23 mouse cellular contexts compared by ENCODE assay signal in the genomic region with DNA sequence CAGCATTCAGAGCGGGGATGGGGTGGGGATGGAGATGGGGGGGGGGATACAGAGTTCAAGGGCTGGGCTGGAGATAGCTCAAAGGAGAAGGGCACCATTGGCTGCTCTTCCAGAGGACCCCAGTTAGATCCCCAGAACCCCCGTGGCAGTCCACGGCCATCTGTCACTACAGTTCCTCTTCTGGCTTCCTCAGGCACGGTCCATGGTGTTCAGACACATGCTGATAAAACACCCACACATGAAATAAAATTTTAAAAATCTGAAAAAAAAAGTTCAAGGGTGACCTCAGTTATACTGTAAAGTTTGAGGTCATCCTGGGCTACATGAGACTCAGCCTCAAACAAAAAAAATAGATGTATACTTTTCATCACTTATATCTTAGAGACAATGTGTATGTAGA. TPM values are rescaled to one million over a fixed set of nuclear protein-coding genes. Genes with fewer than 3 reads are reported as not detected.
DNase-seq lines count a peak whose midpoint lies in the region; ATAC-seq and TF ChIP-seq lines count a peak whose summit lies in the region.
"Had no signal": no experiment of that assay in that cellular context is flagged by ENCODE, and none has a peak within 500 bp of the region (broad histone marks: within the 10 kb centered on the region; RNA-seq: fewer than 3 reads in every experiment).

No protein-coding gene starts in this region.

- H3K27ac ChIP-seq in intestine, postnatal 0 days (ENCODE audit: low read depth, low read length), result 0 out of 2 replicates have a peak overlapping the region, but pooled peaks have one; percentile 46
- no peak overlapping the region for H3K27ac ChIP-seq in intestine, embryonic 15.5 days
- H3K27ac ChIP-seq in MEL (ENCODE audit: control insufficient read depth, low read depth, low read length), result no peak overlapping the region

- no peak for TF ChIP-seq CTCF in intestine, postnatal 0 days (IDR thresholded peaks at IDR 0.05; ENCODE audit: low read depth)
- no peak for TF ChIP-seq CTCF in MEL (IDR thresholded peaks at IDR 0.05 in 2 of 3, conservative IDR thresholded peaks at IDR 0.05 in 1 of 3; ENCODE audit: control insufficient read depth in 1 of 3, insufficient read depth in 1 of 3, low read depth in 2 of 3, low read length in 3 of 3, poor library complexity in 1 of 3, severe bottlenecking in 1 of 3)

- TF ChIP-seq EP300 in MEL (IDR thresholded peaks at IDR 0.05; ENCODE audit: low read depth in 1 of 2, low read length in 2 of 2), result peak; percentile 19 to 43; a peak in 2 of 4 replicates

- H3K27me3 ChIP-seq in intestine, postnatal 0 days (replicated peaks; ENCODE audit: control insufficient read depth, insufficient read depth, low read length), result no peaks in the 10 kb centered on the region
- no peaks in the 10 kb centered on the region for H3K27me3 ChIP-seq in intestine, embryonic 15.5 days (replicated peaks)
- no peaks in the 10 kb centered on the region; a peak in 1 of 4 replicates for H3K27me3 ChIP-seq in MEL (ENCODE audit: control insufficient read depth in 1 of 2, insufficient read depth in 2 of 2, low read length in 2 of 2)
- H3K27me3 ChIP-seq: Patski had no signal

- no peaks in the 10 kb centered on the region for H3K4me1 ChIP-seq in intestine, postnatal 0 days (replicated peaks; ENCODE audit: control insufficient read depth, insufficient read depth, low read length)
- H3K4me1 ChIP-seq in intestine, embryonic 15.5 days (replicated peaks), result no peaks in the 10 kb centered on the region
- H3K4me1 ChIP-seq in MEL (ENCODE audit: control insufficient read depth in 1 of 2, insufficient read depth in 2 of 2, low read length in 2 of 2), result 0 out of 4 replicates have a peak, but pooled peaks cover 0 to 3% of the 10 kb centered on the region in 2 experiments

- H3K79me2 ChIP-seq in MEL (ENCODE audit: control insufficient read depth, insufficient read depth, low read length, poor library complexity), result no peaks in the 10 kb centered on the region

- WGBS in intestine, postnatal 0 days, result 86% methylated on average over 4 of the region's 4 CpGs
- 79% methylated on average over 4 of the region's 4 CpGs for WGBS in intestine, embryonic 15.5 days

- no peak for TF ChIP-seq RAD21 in MEL (IDR thresholded peaks at IDR 0.05; ENCODE audit: low read depth, low read length)

- peak; percentile 89 for DNase-seq in heart, adult 11 months
- DNase-seq in heart, adult 18-20 months, result no peak
- no peak for DNase-seq in MEL (ENCODE audit: low read depth, low spot score)
- peak; percentile 9 for DNase-seq in MEL-GATA-1-ER (ENCODE audit: extremely low read depth, low read depth)
- DNase-seq in urinary bladder, postnatal 36 days (ENCODE audit: low spot score in 2 of 2), result no peak
- no peak for DNase-seq in embryo, embryonic 10.5 days (ENCODE audit: low spot score)
- DNase-seq: adrenal gland, adult 2 months; adrenal gland, adult 8-10 months; adrenal gland, postnatal 10 days; adrenal gland, postnatal 14 days; adrenal gland, postnatal 25 days; adrenal gland, postnatal 36 days; B cell, adult 2 months; cerebellum, adult 11 months; cerebellum, adult 11-12 months; cerebellum, adult 18-20 months; cerebellum, adult 2 months had no signal

- TF ChIP-seq POLR2A in MEL (IDR thresholded peaks at IDR 0.05; ENCODE audit: control insufficient read depth in 1 of 2, insufficient read depth in 1 of 2, low read depth in 1 of 2, low read length in 2 of 2, poor library complexity in 1 of 2), result no peak

- no peaks in the 10 kb centered on the region for H3K9me3 ChIP-seq in intestine, postnatal 0 days (ENCODE audit: control insufficient read depth)
- H3K9me3 ChIP-seq in intestine, embryonic 15.5 days, result no peaks in the 10 kb centered on the region
- H3K9me3 ChIP-seq in MEL (replicated peaks; ENCODE audit: insufficient read depth, low read length), result no peaks in the 10 kb centered on the region
- H3K9me3 ChIP-seq: G1E had no signal

- H3K4me2 ChIP-seq in intestine, postnatal 0 days (replicated peaks; ENCODE audit: low read depth), result no peak overlapping the region
- no peak overlapping the region for H3K4me2 ChIP-seq in intestine, embryonic 15.5 days (replicated peaks)

- no peak overlapping the region for H3K9ac ChIP-seq in intestine, postnatal 0 days (ENCODE audit: low read depth, low read length)
- no peak overlapping the region for H3K9ac ChIP-seq in intestine, embryonic 15.5 days
- no peak overlapping the region for H3K9ac ChIP-seq in MEL (ENCODE audit: control insufficient read depth, low read depth, low read length, poor library complexity, severe bottlenecking)

- no peak for ATAC-seq in intestine, postnatal 0 days
- ATAC-seq in intestine, embryonic 15.5 days, result no peak
- ATAC-seq: activated CD4-positive, CD25-positive, alpha-beta regulatory T cell, adult 4 months; CD4-positive, CD25-positive, alpha-beta regulatory T cell, adult 4 months; Patski had no signal

- H3K36me3 ChIP-seq in intestine, postnatal 0 days (ENCODE audit: control insufficient read depth, insufficient read depth), result no peaks in the 10 kb centered on the region
- no peaks in the 10 kb centered on the region for H3K36me3 ChIP-seq in intestine, embryonic 15.5 days
- H3K36me3 ChIP-seq in MEL (ENCODE audit: control insufficient read depth in 1 of 2, insufficient read depth in 2 of 2, low read length in 2 of 2), result peaks cover 0 to 2% of the 10 kb centered on the region in 2 experiments; a peak in 2 of 4 replicates
- H3K36me3 ChIP-seq: G1E had no signal

- no peak overlapping the region for H3K4me3 ChIP-seq in intestine, postnatal 0 days (ENCODE audit: low read depth, low read length)
- no peak overlapping the region for H3K4me3 ChIP-seq in intestine, embryonic 15.5 days (replicated peaks)
- H3K4me3 ChIP-seq in MEL (ENCODE audit: control insufficient read depth in 1 of 2, insufficient read depth in 1 of 2, low read depth in 2 of 2, low read length in 2 of 2), result no peak overlapping the region

TF ChIP-seq in MEL, 35 proteins besides CTCF, POLR2A, EP300 and RAD21:
- TF ChIP-seq KAT2A (conservative IDR thresholded peaks at IDR 0.05; ENCODE audit: low read depth, low read length) (no peak), BHLHE40 (IDR thresholded peaks at IDR 0.05; ENCODE audit: borderline replicate concordance, low read depth, low read length) (no peak), ZNF384 (IDR thresholded peaks at IDR 0.05; ENCODE audit: low read depth, low read length) (peak; percentile 53), NRF1 (IDR thresholded peaks at IDR 0.05; ENCODE audit: insufficient read depth, low read depth, low read length, poor library complexity, severe bottlenecking) (no peak)

RNA-seq across cellular contexts. Expression of gene Fbxo22, which starts 39.7 kb away (rescaled TPM):
- 10 to 100 TPM; 33.1 to 35.2 TPM for total RNA-seq in heart, adult 18-20 months (2021)
- polyA plus RNA-seq in intestine, postnatal 0 days (2015; fragmentation: Nextera tagmentation; extraction: Ambion mirVana), result 36.5 and 38.1 TPM in 2 replicates
- polyA plus RNA-seq in intestine, embryonic 15.5 days (2015; fragmentation: Nextera tagmentation; extraction: Ambion mirVana), result 55.8 and 56.8 TPM in 2 replicates
- total RNA-seq in MEL (2012; rRNA removed), result 28.2 and 28.4 TPM in 2 replicates
- polyA plus RNA-seq in MEL (2012; ENCODE audit: insufficient read depth in 1 of 2, insufficient read length in 2 of 2, low read depth in 1 of 2, low replicate concordance in 2 of 2, missing spikeins in 1 of 2), result 10 to 100 TPM in 1 of 2 experiments, not detected in 1; 25.7 TPM

Comparison
In these comparisons a context has a peak if more than half of its experiments do, and no peak if none do; other contexts are left out.
1. DNase-seq: peak in heart, adult 11 months (single experiment) and MEL-GATA-1-ER (single experiment); none in heart, adult 18-20 months (0 of 2), MEL (single experiment), urinary bladder, postnatal 36 days (0 of 2) and embryo, embryonic 10.5 days (single experiment).